Mouse (Mus musculus): ENCODE results near the gene Vmn1r8. TPM values are rescaled to one million over a fixed set of nuclear protein-coding genes. Genes with fewer than 3 reads are reported as not detected.
"Not testable (repeated sequence)": the region's sequence is repeated elsewhere in the genome, so short reads cannot be mapped to it uniquely, and the experiment has no call there.

The Vmn1r8 gene
- total RNA-seq (2021): not detected
- long read RNA-seq, experiment 1: 0 reads
- long read RNA-seq, experiment 2: 0 reads

- DNase-seq (ENCODE audit: low spot score): no peak
Observed at GRCm38 (mm10) chr6:57031984-57032383, at the start of gene Vmn1r8. TSS of gene Vmn1r8 (plus strand) at chr6:57032284.

- DNase-seq (ENCODE audit: low spot score): no peak
Observed at GRCm38 (mm10) chr6:56996943-56997342, 35.1 kb upstream of the Vmn1r8 start, which contains the start of gene Vmn1r6. TSS of gene Vmn1r6 (plus strand) at chr6:56997243.

GRCm38 (mm10) chr6:57025224-57025623 lies 6.9 kb upstream of the Vmn1r8 start, which contains the start of gene Vmn1r7:
TSS of gene Vmn1r7 (minus strand) at chr6:57025324.
- not testable (repeated sequence) for DNase-seq (ENCODE audit: low spot score)

GRCm38 (mm10) chr6:57034674-57035073 lies 2.6 kb downstream of the Vmn1r8 start:
- DNase-seq (ENCODE audit: low spot score): no peak

- no peak for DNase-seq (ENCODE audit: low spot score)
Observed at GRCm38 (mm10) chr6:57063730-57064129, 31.6 kb downstream of the Vmn1r8 start.

GRCm38 (mm10) chr6:57066487-57066886 lies 34.4 kb downstream of the Vmn1r8 start, which contains the start of gene Vmn1r9:
TSS of gene Vmn1r9 (plus strand) at chr6:57066787.
- DNase-seq (ENCODE audit: low spot score): no peak

Other genes starting within 250 kb of the Vmn1r8 start
- gene Kbtbd2, start 234.5 kb upstream of the Vmn1r8 start, total RNA-seq (2021): 10 to 100 TPM; 23.6 to 24.6 TPM
- gene Fkbp9, start 200.2 kb upstream of the Vmn1r8 start, total RNA-seq (2021): 10 to 100 TPM; 53.9 to 54.6 TPM
- gene Nt5c3, start 108.4 kb upstream of the Vmn1r8 start, total RNA-seq (2021): 10 to 100 TPM; 41.4 to 49.5 TPM
- under 1 TPM; 0.09 to 0.14 TPM for gene Vmn1r4, start 108.3 kb upstream of the Vmn1r8 start, total RNA-seq (2021)
- gene Vmn1r5, start 62.0 kb upstream of the Vmn1r8 start, total RNA-seq (2021): not detected
- gene Vmn1r6, start 35.0 kb upstream of the Vmn1r8 start, total RNA-seq (2021): not detected
- not detected for gene Vmn1r7, start 7.0 kb upstream of the Vmn1r8 start, total RNA-seq (2021)
- gene Vmn1r9, start 34.5 kb downstream of the Vmn1r8 start, total RNA-seq (2021): not detected
- gene Vmn1r10, start 77.2 kb downstream of the Vmn1r8 start, total RNA-seq (2021): not detected
- not detected for gene Vmn1r11, start 101.2 kb downstream of the Vmn1r8 start, total RNA-seq (2021)
- not detected for gene Vmn1r12, start 124.6 kb downstream of the Vmn1r8 start, total RNA-seq (2021)
- gene Vmn1r13, start 171.0 kb downstream of the Vmn1r8 start, total RNA-seq (2021): not detected
- not detected for gene Vmn1r14, start 199.4 kb downstream of the Vmn1r8 start, total RNA-seq (2021)
- not detected for gene Vmn1r15, start 225.7 kb downstream of the Vmn1r8 start, total RNA-seq (2021)